Comparison of ENCODE assay signal across 8 mouse cellular contexts in genomic region chr11:83040325-83040724, GRCm38 (mm10). TPM values are rescaled to one million over a fixed set of nuclear protein-coding genes. Genes with fewer than 3 reads are reported as not detected.
DNase-seq lines count a peak whose midpoint lies in the region; ATAC-seq lines count a peak whose summit lies in the region.

No protein-coding gene starts in this region.

- H3K9ac ChIP-seq in kidney, embryonic 14.5 days (ENCODE audit: low read depth, low read length), result no peak overlapping the region
- H3K9ac ChIP-seq in limb, embryonic 15.5 days, result no peak overlapping the region

- no peak overlapping the region for H3K27ac ChIP-seq in kidney, embryonic 14.5 days (ENCODE audit: low read depth, low read length)
- H3K27ac ChIP-seq in limb, embryonic 15.5 days, result no peak overlapping the region

- no peaks in the 10 kb centered on the region for H3K9me3 ChIP-seq in kidney, embryonic 14.5 days (ENCODE audit: control insufficient read depth, low read length)
- no peaks in the 10 kb centered on the region for H3K9me3 ChIP-seq in limb, embryonic 15.5 days

- no peak for ATAC-seq in kidney, embryonic 14.5 days (ENCODE audit: low FRiP score, low TSS enrichment)
- ATAC-seq in limb, embryonic 15.5 days (ENCODE audit: insufficient number of reproducible peaks, low FRiP score, low TSS enrichment, low read depth), result no peak

- H3K4me1 ChIP-seq in kidney, embryonic 14.5 days (ENCODE audit: control insufficient read depth, insufficient read depth, low read length), result no peaks in the 10 kb centered on the region
- H3K4me1 ChIP-seq in limb, embryonic 15.5 days, result no peaks in the 10 kb centered on the region

- H3K4me3 ChIP-seq in kidney, embryonic 14.5 days (ENCODE audit: low read length), result peak overlapping the region; percentile 6; the same call in 1 of the 2 replicates
- peak overlapping the region; percentile 7; the same call in 1 of the 2 replicates for H3K4me3 ChIP-seq in limb, embryonic 15.5 days

- WGBS in kidney, embryonic 14.5 days, result 23% methylated on average over 1 of the region's 1 CpGs
- WGBS in limb, embryonic 15.5 days, result 23% methylated on average over 1 of the region's 1 CpGs

- no peaks in the 10 kb centered on the region for H3K36me3 ChIP-seq in kidney, embryonic 14.5 days (ENCODE audit: control insufficient read depth, insufficient read depth, low read length)
- H3K36me3 ChIP-seq in limb, embryonic 15.5 days, result no peaks in the 10 kb centered on the region

- peak overlapping the region; percentile 26 for H3K4me2 ChIP-seq in kidney, embryonic 14.5 days (replicated peaks; ENCODE audit: low read depth, low read length)
- peak overlapping the region; percentile 32; the same call in 1 of the 2 replicates for H3K4me2 ChIP-seq in limb, embryonic 15.5 days

- no peak for DNase-seq in kidney, postnatal 14 days
- DNase-seq in ZHBTc4 (ENCODE audit: low read depth, low spot score), result peak; percentile 63
- DNase-seq in thymus, adult 18-20 months, result peak; percentile 39 to 69
- no peak for DNase-seq in cerebellum, postnatal 25 days
- DNase-seq in cerebellum, postnatal 4 days (ENCODE audit: low spot score in 2 of 2), result no peak
- DNase-seq in frontal cortex, postnatal 10 days (ENCODE audit: low spot score in 2 of 2), result no peak

- 0 out of 2 replicates have a peak, but pooled peaks cover 2% of the 10 kb centered on the region for H3K27me3 ChIP-seq in kidney, embryonic 14.5 days (ENCODE audit: control insufficient read depth, insufficient read depth, low read length)
- peaks cover 9% of the 10 kb centered on the region; the same call in 1 of the 2 replicates for H3K27me3 ChIP-seq in limb, embryonic 15.5 days

RNA-seq across cellular contexts. Expression of gene Slfn8, which starts 19.7 kb away (rescaled TPM):
- polyA plus RNA-seq in kidney, embryonic 14.5 days (2014; fragmentation: Nextera tagmentation; extraction: Ambion mirVana), result 0.17 and 0.41 TPM in 2 replicates
- polyA plus RNA-seq in limb, embryonic 15.5 days (2015; fragmentation: Nextera tagmentation; extraction: Ambion mirVana), result 0.68 and 0.87 TPM in 2 replicates

RNA-seq across cellular contexts. Expression of gene Slfn2, which starts 24.6 kb away (rescaled TPM):
- 3.3 and 3.8 TPM in 2 replicates for polyA plus RNA-seq in kidney, embryonic 14.5 days (2014; fragmentation: Nextera tagmentation; extraction: Ambion mirVana)
- polyA plus RNA-seq in limb, embryonic 15.5 days (2015; fragmentation: Nextera tagmentation; extraction: Ambion mirVana), result 5.0 and 6.3 TPM in 2 replicates

RNA-seq across cellular contexts. Expression of gene Slfn9, which starts 48.7 kb away (rescaled TPM):
- 11.6 and 18.6 TPM in 2 replicates for polyA plus RNA-seq in kidney, embryonic 14.5 days (2014; fragmentation: Nextera tagmentation; extraction: Ambion mirVana)
- 15.0 and 18.5 TPM in 2 replicates for polyA plus RNA-seq in limb, embryonic 15.5 days (2015; fragmentation: Nextera tagmentation; extraction: Ambion mirVana)

Comparison
In these comparisons a context has a peak if more than half of its experiments do, and no peak if none do; other contexts are left out.
1. DNase-seq: peak in ZHBTc4 (single experiment) and thymus, adult 18-20 months (2 of 2); none in kidney, postnatal 14 days (single experiment), cerebellum, postnatal 25 days (0 of 2), cerebellum, postnatal 4 days (0 of 2) and frontal cortex, postnatal 10 days (0 of 2).